Mouse (Mus musculus): ENCODE results near the gene Chst13. TPM values are rescaled to one million over a fixed set of nuclear protein-coding genes. Genes with fewer than 3 reads are reported as not detected.

The Chst13 gene
- polyA plus RNA-seq, 1 experiment from 2014 or later, result not detected

GRCm38 (mm10) chr6:90317510-90318258 is 7.3 kb downstream of the Chst13 start:
- WGBS, result 75% methylated on average over 2 of the region's 2 CpGs
- ATAC-seq (ENCODE audit: low FRiP score, low read depth), result no peak
- H3K27me3 ChIP-seq (replicated peaks), result no peaks in the 10 kb centered on the region
- no peaks in the 10 kb centered on the region for H3K9me3 ChIP-seq
- H3K27ac ChIP-seq, result no peak overlapping the region
- H3K4me2 ChIP-seq (replicated peaks), result no peak overlapping the region
- no peak overlapping the region for H3K4me3 ChIP-seq
- H3K36me3 ChIP-seq, result no peaks in the 10 kb centered on the region
- H3K9ac ChIP-seq, result no peak overlapping the region
- no peaks in the 10 kb centered on the region for H3K4me1 ChIP-seq

DNA sequence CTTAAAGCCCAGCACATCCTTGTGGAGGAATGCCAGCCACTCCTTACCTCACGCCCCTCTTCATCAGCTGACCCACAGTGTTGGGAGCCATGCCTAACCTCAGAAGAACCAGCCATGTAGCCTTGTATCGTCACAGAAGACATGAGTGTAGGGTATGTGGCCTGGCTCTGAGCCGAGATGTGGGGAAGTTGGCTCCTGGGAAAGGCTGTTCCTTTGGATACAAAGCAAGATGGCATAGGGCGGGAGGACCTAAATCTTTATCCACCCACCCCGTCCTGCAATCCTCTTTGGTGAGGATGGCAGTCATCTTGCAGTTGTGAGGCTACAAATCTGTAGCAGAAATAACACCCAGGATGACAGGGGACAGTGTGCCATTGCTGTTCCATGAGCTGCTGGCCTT is 9.0 kb downstream of the Chst13 start:
- no peak overlapping the region for H3K4me3 ChIP-seq
- no peak overlapping the region for H3K4me2 ChIP-seq (replicated peaks)
- no peaks in the 10 kb centered on the region for H3K27me3 ChIP-seq (replicated peaks)
- no peaks in the 10 kb centered on the region for H3K4me1 ChIP-seq
- no peaks in the 10 kb centered on the region for H3K36me3 ChIP-seq
- no peak overlapping the region for H3K27ac ChIP-seq
- 88% methylated on average over 5 of the region's 5 CpGs for WGBS
- no peaks in the 10 kb centered on the region for H3K9me3 ChIP-seq
- ATAC-seq (ENCODE audit: low FRiP score, low read depth), result no peak
- no peak overlapping the region for H3K9ac ChIP-seq

DNA sequence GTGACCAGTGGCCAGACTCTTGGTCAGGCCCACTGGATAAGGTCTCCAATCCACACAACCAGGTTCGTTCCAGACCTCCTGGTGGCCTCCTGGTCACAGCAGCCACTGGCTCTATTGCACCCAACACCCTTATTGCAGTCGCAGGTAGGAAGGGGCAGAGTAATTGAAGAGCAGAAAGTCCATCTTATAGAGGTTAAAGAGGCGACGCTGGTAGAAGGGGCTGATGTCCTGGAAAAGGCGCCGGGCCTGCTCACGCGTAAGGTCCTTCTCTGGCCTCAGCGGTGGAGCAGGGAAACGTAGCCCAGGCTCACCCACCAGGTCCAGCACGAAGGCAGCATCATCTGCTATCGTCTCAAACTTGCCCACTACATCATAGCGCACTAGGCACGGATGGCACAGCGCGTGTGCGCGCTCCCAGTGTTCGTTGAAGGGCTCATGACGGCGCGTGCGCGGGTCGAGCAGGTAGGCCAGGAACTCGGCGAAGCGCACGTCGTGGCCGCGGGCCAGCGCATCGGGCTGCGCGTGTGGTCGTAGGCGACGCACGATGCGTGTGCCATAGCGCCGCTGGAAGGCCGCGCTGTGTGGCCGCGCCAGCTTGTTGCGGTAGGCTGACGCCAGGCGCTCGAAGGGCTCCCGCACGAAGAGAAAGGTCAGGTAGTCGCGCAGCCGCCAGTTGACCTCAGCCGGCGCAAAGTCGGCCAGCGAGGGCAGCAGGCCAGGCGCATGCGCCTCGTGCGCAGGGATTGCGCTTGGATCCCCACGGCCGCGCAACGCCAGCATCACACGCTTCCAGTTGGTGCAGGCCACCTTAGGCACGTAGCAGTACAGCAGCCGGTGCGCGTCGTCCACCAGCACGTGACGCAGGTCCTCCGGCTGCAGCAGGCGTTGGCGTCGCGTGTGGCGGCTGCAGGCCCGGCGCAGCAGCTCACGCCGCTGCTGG is 15.9 kb downstream of the Chst13 start:
- H3K27me3 ChIP-seq (replicated peaks), result no peaks in the 10 kb centered on the region
- H3K4me1 ChIP-seq, result no peaks in the 10 kb centered on the region
- no peak for ATAC-seq (ENCODE audit: low FRiP score, low read depth)
- H3K27ac ChIP-seq, result no peak overlapping the region
- H3K4me2 ChIP-seq (replicated peaks), result no peak overlapping the region
- peaks cover 13% of the 10 kb centered on the region; the same call in 1 of the 2 replicates for H3K9me3 ChIP-seq
- H3K36me3 ChIP-seq, result no peaks in the 10 kb centered on the region
- WGBS, result 88% methylated on average over 87 of the region's 87 CpGs
- no peak overlapping the region for H3K4me3 ChIP-seq
- no peak overlapping the region for H3K9ac ChIP-seq

DNA sequence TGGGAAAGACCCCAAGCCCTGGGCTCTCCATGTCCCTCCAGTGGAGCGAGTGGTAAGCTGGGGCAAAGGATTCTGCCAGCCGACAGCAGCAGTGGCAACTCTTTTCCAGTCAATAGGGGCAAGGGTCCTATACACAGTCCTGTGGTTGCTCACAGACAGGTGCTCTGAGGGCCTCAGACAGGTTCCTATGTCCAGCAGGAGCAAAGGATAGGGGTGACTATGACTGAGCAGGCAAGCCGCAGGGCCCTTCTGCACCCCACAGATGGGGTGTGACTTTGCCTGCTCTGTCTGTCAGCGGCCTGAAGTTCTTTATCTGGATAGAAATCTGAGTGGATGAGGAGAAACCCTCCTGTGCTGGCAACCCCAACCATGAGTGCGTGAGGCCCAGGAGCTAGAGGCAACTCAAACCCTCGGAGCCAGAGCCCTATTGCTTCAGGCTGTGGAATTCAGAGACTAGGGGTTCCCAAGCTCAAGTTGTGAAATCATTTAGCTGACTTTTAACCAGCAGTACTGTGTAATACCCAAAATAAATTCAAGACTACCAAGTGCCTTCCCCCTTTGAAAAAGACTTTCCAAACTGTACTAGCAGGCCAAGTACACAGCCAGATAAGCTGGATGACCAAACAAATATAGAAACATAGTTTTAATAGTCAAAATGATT is 18.5 kb downstream of the Chst13 start:
- no peaks in the 10 kb centered on the region for H3K36me3 ChIP-seq
- whole genome bisulfite sequencing, result 90% methylated on average over 6 of the region's 6 CpGs
- no peak overlapping the region for H3K4me2 ChIP-seq (replicated peaks)
- H3K9ac ChIP-seq, result no peak overlapping the region
- no peaks in the 10 kb centered on the region for H3K4me1 ChIP-seq
- peaks cover 13% of the 10 kb centered on the region; the same call in 1 of the 2 replicates for H3K9me3 ChIP-seq
- H3K4me3 ChIP-seq, result no peak overlapping the region
- no peaks in the 10 kb centered on the region for H3K27me3 ChIP-seq (replicated peaks)
- no peak for ATAC-seq (ENCODE audit: low FRiP score, low read depth)
- H3K27ac ChIP-seq, result no peak overlapping the region

- Histone ChIP-seq H3K27ac (no peak within 1 kb of the TSS), H3K4me3 (no peak within 1 kb of the TSS), H3K27me3 (replicated peaks) (no peaks in the 10 kb centered on the region), H3K4me1 (no peaks in the 10 kb centered on the region), H3K4me2 (replicated peaks) (no peak within 1 kb of the TSS), H3K9me3 (no peaks in the 10 kb centered on the region), H3K9ac (no peak within 1 kb of the TSS), H3K36me3 (no peaks in the 10 kb centered on the region)
- no peak for ATAC-seq (ENCODE audit: low FRiP score, low read depth)
- WGBS, result 98% methylated on average over 1 of the region's 1 CpGs
Observed at GRCm38 (mm10) chr6:90300919-90301318, 24.1 kb downstream of the Chst13 start, which contains the start of gene BC048671. BC048671 (plus strand) TSS chr6:90301219.

GRCm38 (mm10) chr6:90288265-90288664 is 36.7 kb downstream of the Chst13 start:
- Histone ChIP-seq H3K36me3 (no peaks in the 10 kb centered on the region), H3K9ac (no peak overlapping the region), H3K27ac (no peak overlapping the region), H3K4me3 (no peak overlapping the region), H3K27me3 (replicated peaks) (no peaks in the 10 kb centered on the region), H3K9me3 (0 out of 2 replicates have a peak, but pooled peaks cover 5% of the 10 kb centered on the region), H3K4me1 (no peaks in the 10 kb centered on the region), H3K4me2 (replicated peaks) (no peak overlapping the region)
- no peak for ATAC-seq (ENCODE audit: low FRiP score, low read depth)
- WGBS, result 63% methylated on average over 12 of the region's 12 CpGs

Other genes with a start within 250 kb of the Chst13 start
- not detected in 2 replicates for gene Vmn1r49, start 246.7 kb downstream of the Chst13 start, polyA plus RNA-seq (2016; fragmentation: Nextera tagmentation; extraction: Ambion mirVana)
- gene Vmn1r50, start 223.8 kb downstream of the Chst13 start, polyA plus RNA-seq (2016; fragmentation: Nextera tagmentation; extraction: Ambion mirVana), result not detected in 2 replicates
- not detected in 2 replicates for gene Vmn1r51, start 202.6 kb downstream of the Chst13 start, polyA plus RNA-seq (2016; fragmentation: Nextera tagmentation; extraction: Ambion mirVana)
- not detected in 2 replicates for gene Vmn1r52, start 150.4 kb downstream of the Chst13 start, polyA plus RNA-seq (2016; fragmentation: Nextera tagmentation; extraction: Ambion mirVana)
- not detected in 2 replicates for gene V1ra8, start 122.4 kb downstream of the Chst13 start, polyA plus RNA-seq (2016; fragmentation: Nextera tagmentation; extraction: Ambion mirVana)
- not detected in 2 replicates for gene Vmn1r53, start 100.7 kb downstream of the Chst13 start, polyA plus RNA-seq (2016; fragmentation: Nextera tagmentation; extraction: Ambion mirVana)
- gene Vmn1r54, start 78.9 kb downstream of the Chst13 start, polyA plus RNA-seq (2016; fragmentation: Nextera tagmentation; extraction: Ambion mirVana), result not detected in 2 replicates
- not detected in 2 replicates for gene BC048671, start 24.0 kb downstream of the Chst13 start, polyA plus RNA-seq (2016; fragmentation: Nextera tagmentation; extraction: Ambion mirVana)
- not detected in 2 replicates for gene Uroc1, start 8.1 kb upstream of the Chst13 start, polyA plus RNA-seq (2016; fragmentation: Nextera tagmentation; extraction: Ambion mirVana)
- gene Zxdc, start 44.3 kb upstream of the Chst13 start, polyA plus RNA-seq (2016; fragmentation: Nextera tagmentation; extraction: Ambion mirVana), result 13.0 and 13.3 TPM in 2 replicates
- gene Cfap100, start 103.6 kb upstream of the Chst13 start, polyA plus RNA-seq (2016; fragmentation: Nextera tagmentation; extraction: Ambion mirVana), result 2.1 and 2.9 TPM in 2 replicates
- gene Klf15, start 137.4 kb upstream of the Chst13 start, polyA plus RNA-seq (2016; fragmentation: Nextera tagmentation; extraction: Ambion mirVana), result 6.1 and 6.6 TPM in 2 replicates
- 9.5 and 9.7 TPM in 2 replicates for gene Aldh1l1, start 161.2 kb upstream of the Chst13 start, polyA plus RNA-seq (2016; fragmentation: Nextera tagmentation; extraction: Ambion mirVana)

All from neural tube, embryonic 12.5 days (tissue).